ENCODE assay signal across 8 mouse cellular contexts in genomic region chr19:5724549-5724941, GRCm38 (mm10). TPM values are rescaled to one million over a fixed set of nuclear protein-coding genes. Genes with fewer than 3 reads are reported as not detected.
DNase-seq lines count a peak whose midpoint lies in the region; ATAC-seq and TF ChIP-seq lines count a peak whose summit lies in the region.

No protein-coding gene starts in this region.

- peaks cover 45% of the 10 kb centered on the region for H3K4me1 ChIP-seq in hindbrain, embryonic 15.5 days (replicated peaks)
- H3K4me1 ChIP-seq in liver, embryonic 12.5 days: peaks cover 81% of the 10 kb centered on the region
- peaks cover 36% of the 10 kb centered on the region for H3K4me1 ChIP-seq in neural tube, embryonic 14.5 days (ENCODE audit: control insufficient read depth, insufficient read depth, low read length)

- H3K4me3 ChIP-seq in gastrocnemius, adult 2 months: peak overlapping the region; percentile 80
- no peak overlapping the region for H3K4me3 ChIP-seq in hindbrain, embryonic 15.5 days
- peak overlapping the region; percentile 87 for H3K4me3 ChIP-seq in liver, embryonic 12.5 days
- H3K4me3 ChIP-seq in neural tube, embryonic 14.5 days (ENCODE audit: low read depth, low read length): no peak overlapping the region

- H3K36me3 ChIP-seq in hindbrain, embryonic 15.5 days: peaks cover 27% of the 10 kb centered on the region
- H3K36me3 ChIP-seq in liver, embryonic 12.5 days: peaks cover 53% of the 10 kb centered on the region
- H3K36me3 ChIP-seq in neural tube, embryonic 14.5 days (ENCODE audit: control insufficient read depth, insufficient read depth, low read length): peaks cover 28% of the 10 kb centered on the region

- peak; percentile 64 to 66 for DNase-seq in B cell, adult 2 months
- DNase-seq in adipocyte (ENCODE audit: low spot score): peak; percentile 96
- peak; percentile 95 for DNase-seq in gastrocnemius, adult 2 months
- no peak for DNase-seq in cerebellum, adult 11-12 months
- DNase-seq in cerebellum, postnatal 14 days: no peak

- H3K27me3 ChIP-seq in hindbrain, embryonic 15.5 days: no peaks in the 10 kb centered on the region
- no peaks in the 10 kb centered on the region for H3K27me3 ChIP-seq in liver, embryonic 12.5 days (replicated peaks)
- no peaks in the 10 kb centered on the region for H3K27me3 ChIP-seq in neural tube, embryonic 14.5 days (ENCODE audit: control insufficient read depth, insufficient read depth, low read length)

- H3K27ac ChIP-seq in gastrocnemius, adult 2 months: peak overlapping the region; percentile 95
- H3K27ac ChIP-seq in hindbrain, embryonic 15.5 days (replicated peaks): 0 out of 2 replicates have a peak overlapping the region, but pooled peaks have one; percentile 3
- H3K27ac ChIP-seq in liver, embryonic 12.5 days: peak overlapping the region; percentile 97
- H3K27ac ChIP-seq in neural tube, embryonic 14.5 days (ENCODE audit: low read depth, low read length): no peak overlapping the region

- H3K4me2 ChIP-seq in hindbrain, embryonic 15.5 days: peak overlapping the region; percentile 97
- peak overlapping the region; percentile 92 for H3K4me2 ChIP-seq in liver, embryonic 12.5 days
- 0 out of 2 replicates have a peak overlapping the region, but pooled peaks have one; percentile 11 for H3K4me2 ChIP-seq in neural tube, embryonic 14.5 days (ENCODE audit: low read depth, low read length)

- H3K9ac ChIP-seq in hindbrain, embryonic 15.5 days: no peak overlapping the region; the same call in 1 of the 2 replicates
- H3K9ac ChIP-seq in liver, embryonic 12.5 days: peak overlapping the region; percentile 98
- no peak overlapping the region for H3K9ac ChIP-seq in neural tube, embryonic 14.5 days (replicated peaks; ENCODE audit: low read depth, low read length)

- H3K9me3 ChIP-seq in hindbrain, embryonic 15.5 days: no peaks in the 10 kb centered on the region
- H3K9me3 ChIP-seq in liver, embryonic 12.5 days (replicated peaks): no peaks in the 10 kb centered on the region
- no peaks in the 10 kb centered on the region for H3K9me3 ChIP-seq in neural tube, embryonic 14.5 days (ENCODE audit: control insufficient read depth, low read length)

- ATAC-seq in hindbrain, embryonic 15.5 days (ENCODE audit: low FRiP score, low read depth): no peak
- ATAC-seq in liver, embryonic 12.5 days: peak; percentile 61
- no peak for ATAC-seq in neural tube, embryonic 14.5 days (ENCODE audit: low read depth)

- 75% methylated on average over 7 of the region's 7 CpGs for WGBS in hindbrain, embryonic 15.5 days
- 19% methylated on average over 7 of the region's 7 CpGs for WGBS in liver, embryonic 12.5 days (ENCODE audit: insufficient replicate concordance)
- WGBS in neural tube, embryonic 14.5 days: 64% methylated on average over 7 of the region's 7 CpGs

- TF ChIP-seq CTCF in gastrocnemius, adult 2 months (IDR thresholded peaks at IDR 0.05): no peak

- intact Hi-C loops in gastrocnemius, adult 2 months (cut with DNase I): loop anchor here (1.0 kb wide), 1 partner anchor 11 kb away; no protein-coding TSS in a partner anchor

RNA-seq across cellular contexts. Expression of gene Ehbp1l1, which starts 1.6 kb away (rescaled TPM):
- total RNA-seq in gastrocnemius, adult 2 months (2021): 100 to 1,000 TPM; 218 to 220 TPM
- 15.5 and 19.7 TPM in 2 replicates for polyA plus RNA-seq in hindbrain, embryonic 15.5 days (2015; fragmentation: Nextera tagmentation; extraction: Ambion mirVana)
- 122 and 124 TPM in 2 replicates for polyA plus RNA-seq in liver, embryonic 12.5 days (2016; fragmentation: Nextera tagmentation; extraction: Ambion mirVana)
- polyA plus RNA-seq in neural tube, embryonic 14.5 days (2014; fragmentation: Nextera tagmentation; extraction: Ambion mirVana): 7.8 and 8.9 TPM in 2 replicates

RNA-seq across cellular contexts. Expression of gene Fam89b, which starts 4.9 kb away (rescaled TPM):
- total RNA-seq in gastrocnemius, adult 2 months (2021): 10 to 100 TPM; 22.2 to 22.6 TPM
- 139 and 149 TPM in 2 replicates for polyA plus RNA-seq in hindbrain, embryonic 15.5 days (2015; fragmentation: Nextera tagmentation; extraction: Ambion mirVana)
- polyA plus RNA-seq in liver, embryonic 12.5 days (2016; fragmentation: Nextera tagmentation; extraction: Ambion mirVana): 45.1 and 45.3 TPM in 2 replicates
- 145 and 152 TPM in 2 replicates for polyA plus RNA-seq in neural tube, embryonic 14.5 days (2014; fragmentation: Nextera tagmentation; extraction: Ambion mirVana)

RNA-seq across cellular contexts. Expression of gene Ltbp3, which starts 16.2 kb away (rescaled TPM):
- total RNA-seq in gastrocnemius, adult 2 months (2021): 10 to 100 TPM; 32.4 to 44.6 TPM
- polyA plus RNA-seq in hindbrain, embryonic 15.5 days (2015; fragmentation: Nextera tagmentation; extraction: Ambion mirVana): 15.2 and 17.2 TPM in 2 replicates
- 3.7 and 3.8 TPM in 2 replicates for polyA plus RNA-seq in liver, embryonic 12.5 days (2016; fragmentation: Nextera tagmentation; extraction: Ambion mirVana)
- 14.0 and 25.7 TPM in 2 replicates for polyA plus RNA-seq in neural tube, embryonic 14.5 days (2014; fragmentation: Nextera tagmentation; extraction: Ambion mirVana)

RNA-seq across cellular contexts. Expression of gene Kcnk7, which starts 20.4 kb away (rescaled TPM):
- not detected for total RNA-seq in gastrocnemius, adult 2 months (2021)
- polyA plus RNA-seq in hindbrain, embryonic 15.5 days (2015; fragmentation: Nextera tagmentation; extraction: Ambion mirVana): 0.14 and 0.30 TPM in 2 replicates
- polyA plus RNA-seq in liver, embryonic 12.5 days (2016; fragmentation: Nextera tagmentation; extraction: Ambion mirVana): 0.18 and 0.19 TPM in 2 replicates
- not detected in 2 replicates for polyA plus RNA-seq in neural tube, embryonic 14.5 days (2014; fragmentation: Nextera tagmentation; extraction: Ambion mirVana)

RNA-seq across cellular contexts. Expression of gene Pcnx3, which starts 35.8 kb away (rescaled TPM):
- 10 to 100 TPM; 12.6 to 14.0 TPM for total RNA-seq in gastrocnemius, adult 2 months (2021)
- polyA plus RNA-seq in hindbrain, embryonic 15.5 days (2015; fragmentation: Nextera tagmentation; extraction: Ambion mirVana): 23.9 and 26.7 TPM in 2 replicates
- polyA plus RNA-seq in liver, embryonic 12.5 days (2016; fragmentation: Nextera tagmentation; extraction: Ambion mirVana): 18.4 and 18.6 TPM in 2 replicates
- 34.4 and 34.5 TPM in 2 replicates for polyA plus RNA-seq in neural tube, embryonic 14.5 days (2014; fragmentation: Nextera tagmentation; extraction: Ambion mirVana)

Comparison
In these comparisons a context has a peak if more than half of its experiments do, and no peak if none do; other contexts are left out.
1. DNase-seq: peak in B cell, adult 2 months (2 of 2), adipocyte (single experiment) and gastrocnemius, adult 2 months (single experiment); none in cerebellum, adult 11-12 months (single experiment) and cerebellum, postnatal 14 days (0 of 2).
2. H3K4me3 ChIP-seq: peak in gastrocnemius, adult 2 months (single experiment) and liver, embryonic 12.5 days (single experiment); none in hindbrain, embryonic 15.5 days (single experiment) and neural tube, embryonic 14.5 days (single experiment).
3. H3K4me2 ChIP-seq: peak in every context shown above with its lines; median percentile 97 in hindbrain, embryonic 15.5 days; 92 in liver, embryonic 12.5 days; 11 in neural tube, embryonic 14.5 days.